Mouse (Mus musculus) right cerebral cortex, postnatal 10 days (tissue): Measurements from ENCODE around the gene Rubcn.
"Not testable (repeated sequence)": the region's sequence is repeated elsewhere in the genome, so short reads cannot be mapped to it uniquely, and the experiment has no call there.

Source experiments
- DNase-seq, 2 experiments: peaks; one replicate each; pipeline ENCODE4 v3.0.0; 2021; ENCODE audit warnings: low spot score in 2 of 2

The Rubcn gene

DNA sequence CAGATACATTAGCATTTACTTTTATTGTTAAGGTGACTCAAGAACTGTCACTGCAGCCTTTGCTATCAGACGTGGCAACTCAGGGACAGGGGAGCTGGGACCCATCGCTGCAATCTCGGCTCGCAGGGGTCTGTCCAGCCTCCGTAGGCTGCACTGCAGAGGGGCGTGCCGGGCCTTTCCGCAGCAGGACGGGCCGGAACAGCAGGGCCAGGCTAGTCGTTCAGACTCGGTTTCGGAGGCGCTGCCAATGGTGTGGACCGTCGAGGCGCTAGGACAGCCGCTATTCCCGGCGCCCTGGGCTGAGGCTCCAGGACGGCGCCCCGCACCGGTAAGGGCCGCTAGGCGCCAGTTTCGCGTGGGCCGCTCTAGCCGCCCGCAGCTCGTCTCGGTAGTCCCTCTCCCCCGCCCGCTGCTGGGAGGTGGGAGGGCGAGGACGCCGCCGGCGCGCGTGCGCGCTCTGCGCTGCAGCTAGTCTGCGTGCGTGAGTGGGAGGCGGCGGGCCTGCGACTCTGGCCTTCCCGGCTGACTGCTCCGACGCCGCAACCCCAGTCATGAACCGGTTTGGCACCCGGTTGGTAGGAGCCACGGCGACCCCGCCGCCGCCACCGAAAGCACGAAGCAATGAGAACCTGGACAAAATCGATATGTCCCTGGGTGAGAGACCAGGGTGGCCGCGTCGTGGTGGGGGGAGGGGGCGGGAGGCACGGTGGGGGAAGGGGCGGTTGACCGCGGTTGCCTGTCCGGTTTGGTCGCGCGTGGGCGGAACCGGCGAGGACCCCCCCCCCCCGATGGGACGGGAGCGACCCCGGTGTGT lies at the start of gene Rubcn, which contains the start of gene Fyttd1:
Gene Rubcn (minus strand): TSS at position 424 of the 814 bp plus-strand sequence.
Gene Fyttd1 (plus strand): TSS at position 158 of the 814 bp plus-strand sequence.
- peak; percentile 97 for DNase-seq

DNA sequence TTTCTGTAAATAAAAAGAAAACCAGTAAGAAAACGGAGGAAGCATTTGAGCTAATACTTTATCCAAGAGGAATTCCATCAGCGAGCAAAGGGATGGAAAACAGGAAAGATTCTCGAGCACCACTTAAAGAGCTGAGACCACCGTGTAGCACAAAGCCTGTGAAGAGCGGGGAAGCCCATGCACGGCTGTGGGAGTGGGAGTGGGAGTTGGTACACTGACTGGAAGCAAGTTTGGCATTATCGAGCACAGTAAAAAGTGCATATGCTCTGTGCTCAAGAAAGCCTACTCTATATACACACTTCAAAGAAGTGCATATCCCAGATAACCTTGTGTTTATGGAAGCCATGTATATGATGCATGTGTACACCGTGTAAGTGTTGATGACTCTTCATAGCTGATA lies 49.5 kb upstream of the Rubcn start:
- peak in 1 of 2 experiments; percentile 7 for DNase-seq

DNA sequence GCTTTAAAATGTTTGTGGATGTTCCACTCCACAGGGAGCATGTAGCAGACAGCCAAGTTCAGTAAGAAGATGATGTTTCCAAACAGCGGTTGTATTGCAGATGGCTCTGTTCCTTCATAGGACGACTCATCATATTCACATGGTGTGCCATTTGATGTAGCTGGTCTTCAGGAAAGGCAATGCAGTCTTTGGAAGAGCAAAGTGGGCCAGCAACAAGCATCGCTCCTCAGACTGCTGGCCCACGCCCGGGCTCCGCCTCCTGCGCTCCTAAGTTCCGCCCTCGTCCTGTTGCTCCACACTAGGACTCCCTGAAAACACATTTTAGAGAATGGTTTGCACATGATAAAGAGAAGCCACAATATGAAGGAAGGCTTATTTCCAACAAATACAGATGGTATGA lies 49.1 kb upstream of the Rubcn start:
- peak in 1 of 2 experiments; percentile 18 for DNase-seq

- no peak for DNase-seq
Measured at GRCm38 (mm10) chr16:32915292-32916068, 37.9 kb upstream of the Rubcn start.

GRCm38 (mm10) chr16:32913937-32914881 lies 36.6 kb upstream of the Rubcn start, which contains the start of gene Lrch3:
Gene Lrch3, plus strand, starts transcription at chr16:32914100.
- peak; percentile 93 to 97 for DNase-seq

DNA sequence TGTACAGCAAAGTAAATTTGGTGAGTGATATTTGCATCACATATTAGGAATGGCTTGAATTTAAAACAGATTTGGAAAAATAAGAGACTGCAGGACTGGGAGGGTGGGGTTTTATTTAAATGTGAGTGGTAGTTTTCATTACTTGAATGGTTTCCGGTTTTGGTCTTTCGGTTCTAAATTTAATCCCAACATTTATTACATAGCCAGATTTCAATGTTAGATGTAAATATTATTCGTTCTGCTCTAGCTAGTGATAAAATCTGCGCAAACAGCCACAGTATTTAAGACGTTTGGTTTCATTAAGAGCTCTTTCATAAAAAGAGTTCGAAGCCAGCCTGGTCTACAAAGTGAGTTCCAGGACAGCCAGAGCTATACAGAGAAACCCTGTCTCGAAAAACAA lies 35.6 kb upstream of the Rubcn start:
- no peak for DNase-seq

DNA sequence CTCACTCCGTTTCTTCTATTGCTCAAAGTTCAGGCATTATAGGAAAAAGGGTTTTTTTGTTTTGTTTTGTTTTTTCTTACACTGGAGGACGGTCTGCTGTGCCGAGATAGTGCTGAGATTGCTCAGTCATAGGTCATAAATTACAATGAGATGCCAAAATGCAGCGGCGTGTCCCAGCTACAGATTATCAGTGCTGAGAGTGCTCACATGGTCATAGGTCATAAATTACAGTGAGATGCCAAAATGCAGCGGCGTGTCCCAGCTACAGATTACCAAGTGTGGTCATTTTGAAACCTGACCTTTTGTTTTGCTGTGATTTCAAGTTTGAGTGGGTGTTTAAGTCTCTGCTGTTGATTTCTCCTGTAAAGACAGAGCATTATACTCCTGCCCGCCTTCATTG lies 29.2 kb upstream of the Rubcn start:
- no peak for DNase-seq

DNA sequence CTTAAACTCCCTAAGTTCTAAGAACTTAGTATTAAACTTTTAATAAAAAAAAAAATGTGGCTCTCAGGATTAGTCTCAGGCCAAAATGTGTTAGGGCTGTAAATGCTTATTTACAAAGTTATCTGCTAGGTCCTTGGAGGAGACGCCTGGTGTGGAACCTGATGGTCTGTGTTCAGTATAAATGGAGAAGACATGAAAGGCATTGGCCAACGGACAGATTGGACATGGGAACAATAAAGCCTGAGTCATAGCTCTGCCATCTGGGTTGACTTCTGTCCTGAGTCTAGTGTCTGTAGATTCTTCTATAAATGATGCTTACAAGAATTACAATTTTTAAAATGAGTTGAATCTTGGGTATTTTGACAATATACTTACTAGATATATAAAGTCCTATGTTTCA lies 28.6 kb upstream of the Rubcn start:
- no peak for DNase-seq

DNA sequence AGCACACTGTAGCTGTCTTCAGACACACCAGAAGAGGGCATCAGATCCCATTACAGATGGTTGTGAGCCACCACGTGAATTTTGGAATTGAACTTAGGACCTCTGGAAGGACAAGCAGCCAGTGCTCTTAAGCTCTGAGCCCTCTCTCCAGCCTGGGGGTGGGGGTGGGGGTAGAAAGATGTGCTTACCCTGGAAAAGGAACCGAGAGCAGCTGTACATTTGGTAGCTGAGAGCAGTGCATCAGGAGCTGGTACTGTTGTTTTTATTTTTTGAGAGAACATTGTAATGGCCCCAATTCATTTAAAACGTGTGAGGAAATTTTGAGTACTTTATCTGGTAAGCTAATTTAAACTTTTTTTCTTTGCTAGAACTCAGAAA lies 24.5 kb upstream of the Rubcn start:
- no peak for DNase-seq

GRCm38 (mm10) chr16:32901360-32902050 lies 23.9 kb upstream of the Rubcn start:
- DNase-seq = no peak

DNA sequence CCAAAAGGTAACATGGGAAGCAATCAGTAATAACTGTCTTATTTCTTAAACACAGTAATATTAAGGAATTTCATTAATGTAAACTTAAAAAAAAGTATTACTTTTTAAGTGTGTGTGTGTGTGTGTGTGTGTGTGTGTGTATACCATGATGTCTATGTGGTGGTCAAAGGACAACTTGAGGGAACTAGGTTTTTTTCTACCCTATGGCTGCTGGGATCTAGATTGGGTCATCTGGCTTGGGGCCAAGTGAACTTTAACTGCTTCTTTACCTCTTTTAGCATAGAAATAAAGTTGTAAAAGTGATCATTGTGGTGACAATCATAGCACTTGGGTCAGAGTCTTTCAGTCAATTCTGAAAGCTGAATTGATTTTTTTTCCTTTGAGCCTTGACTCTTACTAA lies 18.6 kb upstream of the Rubcn start:
- DNase-seq = no peak

- DNase-seq = no peak
Measured at GRCm38 (mm10) chr16:32889881-32890280, 12.3 kb upstream of the Rubcn start.

DNA sequence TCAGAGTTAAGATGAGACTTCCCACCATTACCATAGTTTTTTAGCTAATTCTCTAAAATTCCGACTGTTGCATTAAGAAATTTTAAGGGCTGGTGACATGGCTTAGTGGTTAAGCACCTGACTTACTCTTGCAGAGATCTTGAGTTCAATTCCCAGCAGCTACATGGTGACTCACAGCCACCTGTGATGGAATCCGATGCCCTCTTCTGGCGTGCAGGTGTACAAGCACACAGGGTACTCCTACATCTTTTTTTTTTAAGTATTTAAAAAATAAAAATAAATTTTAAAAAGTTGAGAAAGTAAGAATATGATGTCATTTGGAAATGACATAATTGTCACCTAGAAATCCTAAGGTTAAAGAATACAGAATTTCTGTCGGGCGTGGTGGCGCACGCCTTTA lies 10.4 kb upstream of the Rubcn start:
- no peak for DNase-seq

- DNase-seq = no peak
Measured at GRCm38 (mm10) chr16:32881538-32881937, 4.0 kb upstream of the Rubcn start.

DNA sequence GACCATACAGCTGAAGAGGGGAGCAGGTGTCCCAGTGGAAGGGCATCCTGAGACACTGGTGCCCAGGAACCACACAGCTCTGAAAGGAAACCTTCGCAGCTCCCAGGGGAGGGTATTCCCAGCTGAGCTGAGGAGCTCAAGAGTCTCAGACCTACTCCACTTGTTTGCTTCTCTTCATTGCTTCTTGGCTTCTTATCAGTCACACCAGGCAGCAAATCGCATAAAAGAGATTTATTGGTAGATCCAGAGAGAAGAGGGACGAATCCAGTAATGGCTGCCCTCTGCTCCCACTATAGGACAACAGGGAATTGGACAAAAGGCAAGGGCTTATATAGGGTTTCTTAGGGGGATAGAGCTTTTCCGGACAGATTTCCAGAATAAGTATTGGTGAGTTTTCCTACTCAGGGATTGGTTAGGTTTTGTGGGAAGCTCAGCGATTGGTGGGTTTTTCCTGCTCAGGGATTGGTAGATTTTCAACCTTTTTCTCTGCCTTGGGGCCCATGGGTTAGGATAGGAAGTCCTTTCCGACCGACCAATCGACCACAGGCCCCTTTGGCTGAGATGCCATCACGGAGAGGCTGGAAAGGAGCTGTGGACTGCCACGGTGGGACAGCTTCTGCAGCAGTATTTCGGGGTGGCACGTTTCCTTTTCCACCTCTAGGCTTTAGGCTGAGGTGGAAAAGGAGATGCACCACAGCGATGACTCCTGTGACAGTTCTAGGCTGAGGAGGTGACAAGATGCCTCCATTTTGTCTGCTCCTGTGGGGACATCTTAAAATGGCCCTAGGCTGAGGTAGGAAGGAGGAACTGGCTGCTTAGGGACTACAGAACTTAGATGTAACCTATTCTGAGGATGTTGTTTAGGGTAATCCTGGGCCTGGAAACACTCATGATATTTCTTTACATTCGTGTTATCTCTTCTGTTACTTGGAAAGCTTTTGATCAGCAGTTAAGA lies 1.7 kb upstream of the Rubcn start:
- DNase-seq = peak in 1 of 2 experiments; percentile 20

- DNase-seq = no peak
Measured at GRCm38 (mm10) chr16:32878157-32878598, 612 bp upstream of the Rubcn start.

GRCm38 (mm10) chr16:32876831-32877230 lies 735 bp downstream of the Rubcn start:
- no peak for DNase-seq

DNA sequence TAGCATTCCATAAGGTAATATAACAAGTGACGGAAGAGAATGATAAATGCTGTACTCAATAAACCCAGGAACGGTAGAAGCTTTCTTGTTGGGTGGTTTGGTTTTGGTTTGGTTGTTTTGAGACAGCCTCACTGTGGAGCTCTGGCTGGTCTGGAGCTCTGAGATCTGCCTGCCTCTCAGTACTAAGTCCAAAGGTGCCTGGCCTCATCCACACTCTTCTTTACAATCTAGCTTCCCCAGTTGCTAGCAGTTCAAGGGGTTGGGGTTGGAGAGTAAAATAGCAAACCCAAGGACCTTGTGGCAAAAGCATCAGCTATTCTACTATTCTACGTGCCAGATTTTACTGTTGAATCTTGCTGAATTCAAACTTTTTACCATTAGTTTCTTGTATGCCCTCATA lies 1.7 kb downstream of the Rubcn start:
- DNase-seq = no peak

GRCm38 (mm10) chr16:32875281-32875680 lies 2.3 kb downstream of the Rubcn start:
- DNase-seq = not testable (repeated sequence)

- DNase-seq = no peak
Measured at GRCm38 (mm10) chr16:32873366-32873765, 4.2 kb downstream of the Rubcn start.
